Mouse (Mus musculus) left cerebral cortex, adult 9 months (tissue): ENCODE results near the gene Ccdc114.
A peak's percentile ranks its signal among the peaks of the same experiment; 100 is the strongest.
"Not testable (repeated sequence)": the region's sequence is repeated elsewhere in the genome, so short reads cannot be mapped to it uniquely, and the experiment has no call there.

Experiments used
- DNase-seq, 2 experiments: peaks; one replicate each; pipeline ENCODE4 v3.0.0; 2022; ENCODE audit warnings: low spot score in 2 of 2

Gene Ccdc114

GRCm38 (mm10) chr7:45923762-45924428 is at the start of gene Ccdc114:
Gene Ccdc114, plus strand, starts transcription at chr7:45924072.
- DNase-seq, result peak in 1 of 2 experiments; percentile 36

- DNase-seq, result no peak
These were observed 47.0 kb upstream of the Ccdc114 start for GRCm38 (mm10) chr7:45876895-45877294.

- not testable (repeated sequence) for DNase-seq
These were observed 45.6 kb upstream of the Ccdc114 start, which contains the start of gene Grin2d for GRCm38 (mm10) chr7:45878278-45878677. Gene Grin2d, minus strand, starts transcription at chr7:45878378.

- no peak for DNase-seq
These were observed 43.3 kb upstream of the Ccdc114 start for GRCm38 (mm10) chr7:45880531-45880930.

- no peak for DNase-seq
These were observed 42.9 kb upstream of the Ccdc114 start for GRCm38 (mm10) chr7:45881011-45881410.

- DNase-seq, result no peak
These were observed 36.6 kb upstream of the Ccdc114 start for GRCm38 (mm10) chr7:45887246-45887645.

- no peak for DNase-seq
These were observed 31.2 kb upstream of the Ccdc114 start for GRCm38 (mm10) chr7:45892651-45893050.

- DNase-seq, result no peak
These were observed 27.8 kb upstream of the Ccdc114 start for GRCm38 (mm10) chr7:45895931-45896516.

- DNase-seq, result peak; percentile 94 to 97
These were observed 27.2 kb upstream of the Ccdc114 start, which contains the start of the genes Syngr4 and Tmem143 for GRCm38 (mm10) chr7:45896517-45897257. Gene Syngr4, minus strand, starts transcription at chr7:45896714. Gene Tmem143, plus strand, starts transcription at chr7:45896941.

- DNase-seq, result peak in 1 of 2 experiments; percentile 61
These were observed 26.6 kb upstream of the Ccdc114 start for GRCm38 (mm10) chr7:45897258-45897757.

- DNase-seq, result not testable (repeated sequence)
These were observed 25.7 kb upstream of the Ccdc114 start for GRCm38 (mm10) chr7:45898125-45898524.

GRCm38 (mm10) chr7:45901562-45901961 is 22.3 kb upstream of the Ccdc114 start:
- DNase-seq, result no peak

- no peak for DNase-seq
These were observed 21.3 kb upstream of the Ccdc114 start for GRCm38 (mm10) chr7:45902481-45903002.

GRCm38 (mm10) chr7:45906622-45907021 is 17.2 kb upstream of the Ccdc114 start:
- DNase-seq, result no peak

GRCm38 (mm10) chr7:45908384-45908783 is 15.5 kb upstream of the Ccdc114 start:
- no peak for DNase-seq

- DNase-seq, result no peak
These were observed 14.7 kb upstream of the Ccdc114 start for GRCm38 (mm10) chr7:45909145-45909544.

GRCm38 (mm10) chr7:45914067-45914466 is 9.8 kb upstream of the Ccdc114 start:
- DNase-seq, result no peak

GRCm38 (mm10) chr7:45915011-45915410 is 8.9 kb upstream of the Ccdc114 start:
- DNase-seq, result no peak

GRCm38 (mm10) chr7:45916056-45917003 is 7.5 kb upstream of the Ccdc114 start:
- peak; percentile 71 to 79 for DNase-seq

- DNase-seq, result no peak
These were observed 6.7 kb upstream of the Ccdc114 start for GRCm38 (mm10) chr7:45917004-45917704.
